Mouse (Mus musculus): Measurements from ENCODE around the gene Acp7.

Gene Acp7

DNA sequence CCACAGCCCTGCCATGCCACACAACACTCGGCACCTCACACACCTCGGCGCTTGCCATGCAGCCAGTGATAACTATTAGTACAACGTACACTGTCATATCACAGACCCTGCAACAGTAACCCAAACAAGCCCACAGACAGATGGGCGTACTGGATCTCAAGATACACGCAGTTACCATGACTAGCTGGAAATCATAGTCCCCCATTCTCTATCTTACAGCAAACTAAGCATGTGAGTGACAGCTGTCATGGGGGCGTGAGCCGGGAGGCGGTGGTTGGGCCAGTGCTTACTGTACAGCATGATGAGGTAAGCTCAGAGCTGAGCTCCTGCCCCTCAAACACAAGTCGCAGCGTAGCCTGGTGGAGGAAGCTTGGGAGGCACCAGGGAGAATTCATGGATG is 55.5 kb downstream of the Acp7 start:
- no peak for DNase-seq (ENCODE audit: low spot score)

DNA sequence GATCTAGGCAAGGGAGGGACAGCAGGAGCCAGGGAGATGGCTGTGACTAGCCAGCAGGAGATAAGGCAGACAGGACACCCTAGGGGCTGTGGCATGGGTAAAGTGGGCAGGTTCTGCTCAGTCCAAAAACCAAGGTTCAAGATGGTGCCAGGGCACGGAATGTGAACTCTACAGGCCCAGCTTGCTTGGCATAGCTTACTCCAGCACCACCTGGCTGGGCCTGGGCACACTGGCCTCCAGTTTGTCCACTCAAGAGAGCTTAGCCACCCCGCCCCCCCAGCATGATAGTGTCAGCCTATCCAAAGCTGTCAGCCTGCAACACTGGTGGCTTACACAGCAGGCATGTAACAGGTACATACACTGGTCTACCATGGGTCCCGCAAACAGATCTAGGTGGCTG is 57.9 kb downstream of the Acp7 start:
- DNase-seq (ENCODE audit: low spot score), result no peak

DNA sequence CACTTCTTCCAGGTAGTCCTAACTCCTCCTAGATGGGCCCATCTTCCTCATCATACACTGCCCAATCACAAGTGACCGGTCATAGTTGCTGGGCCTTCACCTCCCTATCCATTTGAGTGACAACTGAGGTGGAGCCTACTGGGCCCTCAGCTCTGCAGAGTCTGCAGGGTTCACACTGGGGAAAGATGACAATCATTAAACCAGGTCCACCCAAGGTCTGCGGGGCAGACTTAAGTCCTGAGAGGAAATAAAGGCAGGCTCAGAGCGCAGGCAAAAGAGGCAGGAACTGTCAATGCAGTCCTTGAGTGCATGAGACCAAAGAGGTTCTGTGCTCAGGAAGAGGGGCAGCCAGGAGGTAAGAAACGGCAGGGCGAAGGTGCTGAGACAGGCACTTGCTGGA is 58.4 kb downstream of the Acp7 start:
- DNase-seq (ENCODE audit: low spot score), result no peak

DNA sequence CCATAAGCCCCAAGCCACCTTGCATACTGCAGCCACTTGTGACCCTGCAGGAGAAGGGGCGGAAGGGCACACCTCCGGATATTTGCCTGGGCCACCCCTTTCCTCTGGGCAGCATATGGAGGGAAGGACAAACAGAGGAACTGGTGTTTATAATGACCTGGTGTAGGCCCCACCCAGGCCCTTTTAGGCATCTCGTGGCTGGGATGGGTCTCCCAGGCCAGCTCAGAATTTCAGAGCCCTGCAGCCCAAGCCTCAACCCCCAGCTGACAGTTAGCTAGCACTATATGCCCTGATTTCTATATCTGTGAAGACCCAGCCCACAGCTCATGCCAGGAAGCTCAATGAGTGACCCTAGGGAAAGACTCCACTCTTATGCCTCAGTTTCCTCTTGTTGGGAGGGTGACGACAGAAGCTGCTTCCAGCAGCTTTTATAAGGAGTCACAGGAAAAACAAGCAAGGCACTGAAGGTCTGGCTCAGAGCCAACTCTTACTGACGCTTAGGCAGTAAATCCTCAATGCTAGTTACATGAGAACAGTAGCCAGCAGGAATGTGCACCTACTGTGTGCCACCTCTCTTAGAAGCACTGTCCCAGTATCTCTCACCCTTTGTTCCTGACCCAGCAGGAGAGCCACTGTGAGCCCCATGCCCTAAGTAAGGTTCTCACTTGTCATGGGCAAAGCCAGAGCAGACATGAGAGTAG is 60.0 kb downstream of the Acp7 start:
- DNase-seq (ENCODE audit: low spot score), result no peak

DNA sequence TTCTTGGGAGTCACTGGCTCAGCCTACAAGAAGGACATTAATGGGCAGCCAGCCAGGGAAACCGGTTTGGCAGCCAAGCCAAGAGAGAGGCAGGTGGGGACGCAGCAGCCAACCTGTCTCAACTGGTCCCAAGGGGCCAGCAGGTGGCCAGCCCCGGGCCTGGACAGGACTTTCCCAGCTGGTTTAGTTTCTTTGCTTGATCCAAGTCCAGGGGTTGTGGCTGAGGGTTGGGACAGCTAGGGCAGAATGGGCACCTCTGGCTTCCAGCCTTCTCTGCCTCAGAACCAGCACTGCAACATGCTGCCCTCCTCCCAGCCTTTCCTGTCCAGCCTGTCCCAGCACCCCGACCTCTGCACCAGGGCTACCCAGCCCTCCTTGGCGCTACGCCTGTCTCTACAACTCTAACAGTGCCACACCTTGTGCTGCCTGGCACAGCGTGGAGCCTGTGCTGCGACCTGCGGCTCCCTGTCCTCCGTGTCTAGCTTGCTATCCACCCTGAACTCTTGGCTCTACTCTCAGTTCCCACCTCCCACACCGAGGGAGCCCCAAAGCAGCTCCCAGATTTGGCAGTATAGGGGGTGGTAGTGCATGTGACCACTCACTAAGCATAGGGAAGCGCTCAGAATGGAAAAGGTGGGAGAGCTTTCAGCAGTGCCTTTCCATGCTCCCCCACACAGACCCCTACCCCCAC is 60.7 kb downstream of the Acp7 start:
- no peak for DNase-seq (ENCODE audit: low spot score)

DNA sequence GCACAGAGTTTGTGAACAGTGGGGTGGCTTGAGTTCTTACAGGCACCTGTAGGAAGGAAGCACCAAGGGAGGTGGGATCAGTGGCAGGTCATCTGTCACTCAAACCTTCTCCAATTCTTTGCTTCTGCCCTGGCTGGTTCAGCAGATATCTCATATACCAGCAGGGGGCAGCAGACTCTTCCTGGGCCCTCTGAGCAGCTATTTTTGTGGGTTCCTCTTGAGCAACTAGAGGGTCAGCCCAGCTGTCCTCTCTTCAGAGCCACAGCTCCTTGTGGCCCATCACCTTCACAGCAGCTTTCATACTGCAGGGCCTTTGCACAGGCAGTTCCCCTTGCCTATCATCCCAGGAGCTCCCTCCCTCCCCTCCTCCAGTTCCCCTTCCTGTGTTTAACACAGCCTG is 62.9 kb downstream of the Acp7 start:
- peak; percentile 65 for DNase-seq (ENCODE audit: low spot score)

DNA sequence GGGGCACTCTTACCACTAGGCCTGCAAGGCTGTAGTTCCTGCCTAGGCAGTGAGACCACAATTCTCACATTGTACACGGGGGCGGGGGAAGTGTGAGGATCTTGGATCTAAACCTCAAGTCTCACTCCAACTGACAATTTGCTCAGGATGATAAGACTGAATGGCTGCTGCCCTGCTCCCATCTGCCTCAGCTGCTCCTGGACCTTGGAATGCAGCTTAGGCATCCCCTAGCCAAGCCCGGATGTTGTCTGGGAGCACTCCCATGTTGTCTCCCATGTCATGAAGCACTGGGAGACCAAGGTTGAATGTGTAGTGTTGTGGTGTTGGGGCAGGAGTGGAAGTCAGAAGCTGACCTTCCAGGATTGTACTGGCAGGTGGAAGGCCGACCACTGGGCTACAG is 63.6 kb downstream of the Acp7 start:
- DNase-seq (ENCODE audit: low spot score), result no peak

DNA sequence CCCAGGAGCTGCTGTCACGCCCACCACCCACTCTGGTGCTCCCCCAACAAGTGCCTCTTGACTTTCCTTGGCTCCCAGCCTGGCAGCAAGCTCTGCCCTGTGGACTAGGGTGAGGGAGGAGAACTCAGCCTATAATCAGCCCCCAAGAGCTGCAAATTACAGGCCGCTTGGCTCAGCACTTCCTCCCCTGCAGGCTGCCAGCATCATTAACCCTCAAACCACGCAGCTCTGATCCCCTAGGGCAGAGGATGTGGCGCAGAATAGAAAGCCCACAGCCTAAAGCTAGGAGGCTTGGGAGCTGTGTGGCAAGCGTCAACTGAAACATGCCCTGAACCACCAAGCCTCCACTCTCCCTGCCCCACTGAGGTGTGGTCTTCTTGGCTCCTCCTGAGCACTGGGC is 65.7 kb downstream of the Acp7 start:
- DNase-seq (ENCODE audit: low spot score), result no peak

DNA sequence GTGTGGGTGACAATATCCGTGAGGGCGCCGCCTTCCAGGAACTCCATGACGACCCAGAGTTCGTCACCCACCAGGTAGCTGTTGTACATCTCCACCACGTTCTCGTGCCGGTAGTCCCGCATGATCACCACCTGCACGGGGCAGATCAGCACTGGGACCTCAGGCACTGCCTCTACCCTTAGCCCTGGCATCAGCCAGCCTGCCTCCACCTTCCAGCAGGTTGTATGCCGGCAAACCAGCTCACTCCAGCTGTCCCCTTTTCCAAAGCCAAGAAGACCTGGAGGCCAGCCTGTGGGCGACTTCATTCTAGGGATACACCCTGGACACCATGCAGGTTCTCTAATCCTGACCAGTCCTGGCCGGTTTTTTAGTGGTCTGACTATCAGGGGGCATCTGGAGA is 68.2 kb downstream of the Acp7 start:
- no peak for DNase-seq (ENCODE audit: low spot score)

DNA sequence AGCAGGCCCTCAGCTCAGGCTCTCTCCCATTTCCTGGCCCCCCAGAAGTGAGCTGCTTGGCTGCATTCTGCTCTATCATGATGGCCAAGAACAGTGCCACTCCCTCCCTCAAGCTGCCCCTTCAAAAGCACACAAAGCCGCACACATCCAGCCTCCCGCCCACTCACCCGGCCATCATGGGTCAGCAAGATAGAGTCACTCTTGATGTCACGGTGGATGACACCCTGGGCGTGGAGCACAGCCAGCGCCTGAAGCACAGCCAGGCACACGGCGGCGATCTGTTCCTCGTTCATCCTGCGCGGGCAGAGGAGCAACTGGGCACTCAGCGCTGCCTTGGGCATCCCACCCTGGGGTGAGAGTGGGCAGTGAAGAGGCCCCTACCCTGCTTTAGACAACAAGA is 68.8 kb downstream of the Acp7 start:
- no peak for DNase-seq (ENCODE audit: low spot score)

DNA sequence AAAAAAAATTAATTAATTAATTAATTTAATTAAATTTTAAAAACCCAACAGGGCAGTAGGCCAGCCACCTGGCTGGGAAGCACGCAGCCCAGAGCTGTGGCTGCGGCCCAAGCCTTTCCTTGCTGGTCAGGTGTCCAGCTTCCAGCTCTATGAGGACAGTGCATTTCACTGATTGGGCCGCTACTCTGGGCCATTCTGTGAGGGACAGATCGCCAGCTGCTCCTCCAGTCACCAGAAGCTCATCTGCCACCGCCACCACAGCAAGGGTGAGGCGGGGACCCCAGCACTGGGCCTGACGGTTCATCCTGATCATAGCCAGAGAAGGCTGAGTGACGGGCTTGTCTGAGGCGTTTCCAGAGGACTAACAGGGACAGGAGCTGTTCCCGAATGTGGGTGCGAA is 69.2 kb downstream of the Acp7 start:
- no peak for DNase-seq (ENCODE audit: low spot score)

DNA sequence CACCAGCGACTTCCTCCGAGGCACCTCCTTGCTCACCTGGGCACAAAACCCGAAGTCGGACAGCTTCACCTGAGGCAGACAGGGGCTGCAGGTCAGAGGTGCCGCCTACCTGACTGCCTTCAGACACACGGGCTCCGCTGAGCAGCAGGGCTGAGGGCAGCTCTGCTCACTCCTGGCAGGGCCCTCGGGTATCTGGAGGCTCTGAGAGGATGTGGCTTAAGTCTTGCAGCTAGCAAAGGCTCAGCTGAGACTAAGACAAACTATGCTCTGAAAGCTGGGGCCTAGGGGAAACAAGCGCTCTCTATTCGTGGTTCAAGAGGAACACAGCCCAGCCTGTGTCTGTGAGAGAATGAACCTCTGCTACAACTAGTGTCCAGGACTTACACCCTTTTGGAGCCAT is 70.3 kb downstream of the Acp7 start:
- DNase-seq (ENCODE audit: low spot score), result no peak

DNA sequence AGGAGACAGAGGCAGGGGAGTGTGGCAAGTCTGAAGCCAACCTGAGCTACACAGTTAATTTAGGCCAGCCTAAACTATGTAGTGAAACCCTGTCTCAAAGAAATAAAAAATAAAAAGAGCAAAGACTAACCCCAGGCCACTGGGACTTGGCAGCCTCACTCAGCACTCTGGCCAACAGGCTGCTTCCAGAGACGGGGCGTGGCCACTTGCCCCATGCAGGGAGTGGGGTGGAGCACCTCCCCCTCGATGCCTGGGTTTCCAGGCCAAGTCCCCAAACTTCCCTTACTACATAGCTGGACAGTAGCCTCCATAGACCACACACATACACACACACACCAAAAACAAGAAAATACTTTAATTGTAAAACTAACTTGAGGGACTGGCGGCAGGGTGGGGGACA is 72.6 kb downstream of the Acp7 start:
- DNase-seq (ENCODE audit: low spot score), result no peak

DNA sequence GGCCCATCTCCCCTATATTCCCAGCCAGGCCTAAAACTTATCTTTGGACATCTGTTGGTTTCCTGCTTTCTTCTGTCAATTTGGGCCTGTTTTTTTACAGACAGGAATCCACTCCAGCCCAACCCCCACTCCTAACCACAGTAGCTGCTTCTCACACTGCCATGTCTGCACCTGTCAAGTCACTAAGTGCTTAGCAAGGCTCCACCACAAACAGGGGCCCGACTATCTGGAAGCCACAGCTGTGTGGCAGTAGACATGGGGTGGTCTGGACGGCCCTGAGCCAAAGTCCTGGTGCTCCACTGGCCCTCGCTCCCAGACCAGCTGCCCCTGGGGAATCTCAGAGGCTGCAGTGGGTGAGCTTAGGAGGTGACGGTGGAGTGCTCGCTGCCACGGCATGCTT is 73.4 kb downstream of the Acp7 start:
- DNase-seq (ENCODE audit: low spot score), result no peak
